Comparison of ENCODE assay signal across 30 mouse cellular contexts in genomic region chr8:31348504-31348903, GRCm38 (mm10).
"Had no signal": no experiment of that assay in that cellular context is flagged by ENCODE, and none has a peak within 500 bp of the region (broad histone marks: within the 10 kb centered on the region; RNA-seq: fewer than 3 reads in every experiment).

No protein-coding gene starts in this region.

- H3K4me3 ChIP-seq: limb, embryonic 10.5 days; limb, embryonic 12.5 days; limb, embryonic 13.5 days; limb, embryonic 15.5 days; liver, embryonic 12.5 days; liver, embryonic 13.5 days; liver, embryonic 15.5 days; lung, embryonic 15.5 days; megakaryocyte, embryonic 14.5 days; midbrain, embryonic 10.5 days; midbrain, embryonic 12.5 days; midbrain, embryonic 13.5 days; midbrain, embryonic 15.5 days; myocyte had no signal

- DNase-seq: left cerebral cortex, postnatal 4 days; liver; liver, embryonic 13.5 days; liver, postnatal 0 days; lung, adult 18-20 months; lung, adult 2 months; lung, embryonic 14.5 days; lung, postnatal 10 days; lung, postnatal 36 days; lung, postnatal 4 days; midbrain, embryonic 14.5 days had no signal

- ATAC-seq: liver, embryonic 12.5 days; liver, postnatal 0 days; lung, postnatal 0 days; midbrain, embryonic 13.5 days; midbrain, embryonic 15.5 days; midbrain, embryonic 16.5 days had no signal

- H3K4me2 ChIP-seq: limb, embryonic 12.5 days; limb, embryonic 13.5 days; limb, embryonic 15.5 days; liver, embryonic 11.5 days; liver, embryonic 12.5 days; liver, embryonic 13.5 days; liver, embryonic 15.5 days; lung, embryonic 14.5 days; lung, embryonic 15.5 days; midbrain, embryonic 11.5 days; midbrain, embryonic 12.5 days; midbrain, embryonic 13.5 days; midbrain, embryonic 15.5 days had no signal

- H3K27me3 ChIP-seq: limb, embryonic 12.5 days; limb, embryonic 13.5 days; limb, embryonic 15.5 days; liver, embryonic 12.5 days; liver, embryonic 13.5 days; liver, embryonic 15.5 days; lung, embryonic 15.5 days; megakaryocyte, embryonic 14.5 days; midbrain, embryonic 12.5 days; midbrain, embryonic 13.5 days; midbrain, embryonic 15.5 days had no signal

- H3K36me3 ChIP-seq: limb, embryonic 10.5 days; limb, embryonic 12.5 days; limb, embryonic 13.5 days; limb, embryonic 15.5 days; liver, embryonic 12.5 days; liver, embryonic 13.5 days; liver, embryonic 15.5 days; lung, embryonic 15.5 days; midbrain, embryonic 10.5 days; midbrain, embryonic 12.5 days; midbrain, embryonic 13.5 days; midbrain, embryonic 15.5 days had no signal

- H3K4me1 ChIP-seq: limb, embryonic 10.5 days; limb, embryonic 12.5 days; limb, embryonic 13.5 days; limb, embryonic 15.5 days; liver, embryonic 12.5 days; liver, embryonic 13.5 days; liver, embryonic 15.5 days; megakaryocyte, embryonic 14.5 days; midbrain, embryonic 10.5 days; midbrain, embryonic 12.5 days; midbrain, embryonic 13.5 days; midbrain, embryonic 15.5 days had no signal

- H3K27ac ChIP-seq: limb, embryonic 10.5 days; limb, embryonic 12.5 days; limb, embryonic 13.5 days; limb, embryonic 15.5 days; liver, embryonic 12.5 days; liver, embryonic 13.5 days; liver, embryonic 14.5 days; liver, embryonic 15.5 days; lung, embryonic 15.5 days; macrophage; midbrain, embryonic 10.5 days; midbrain, embryonic 12.5 days; midbrain, embryonic 13.5 days; midbrain, embryonic 15.5 days had no signal

- H3K9me3 ChIP-seq: limb, embryonic 10.5 days; limb, embryonic 12.5 days; limb, embryonic 13.5 days; limb, embryonic 15.5 days; liver, embryonic 12.5 days; liver, embryonic 13.5 days; liver, embryonic 15.5 days; lung, embryonic 15.5 days; midbrain, embryonic 10.5 days; midbrain, embryonic 12.5 days; midbrain, embryonic 13.5 days; midbrain, embryonic 15.5 days had no signal

- H3K9ac ChIP-seq: limb, embryonic 12.5 days; limb, embryonic 13.5 days; limb, embryonic 15.5 days; liver, embryonic 12.5 days; liver, embryonic 13.5 days; liver, embryonic 14.5 days; liver, embryonic 15.5 days; liver, postnatal 0 days; lung, embryonic 14.5 days; lung, embryonic 15.5 days; midbrain, embryonic 12.5 days; midbrain, embryonic 13.5 days; midbrain, embryonic 15.5 days had no signal
